Mouse (Mus musculus): ENCODE results near the gene Syde1. TPM values are rescaled to one million over a fixed set of nuclear protein-coding genes. Genes with fewer than 3 reads are reported as not detected.

Syde1 gene
- polyA plus RNA-seq, 1 experiment from 2014 or later = 8.5 TPM

DNA sequence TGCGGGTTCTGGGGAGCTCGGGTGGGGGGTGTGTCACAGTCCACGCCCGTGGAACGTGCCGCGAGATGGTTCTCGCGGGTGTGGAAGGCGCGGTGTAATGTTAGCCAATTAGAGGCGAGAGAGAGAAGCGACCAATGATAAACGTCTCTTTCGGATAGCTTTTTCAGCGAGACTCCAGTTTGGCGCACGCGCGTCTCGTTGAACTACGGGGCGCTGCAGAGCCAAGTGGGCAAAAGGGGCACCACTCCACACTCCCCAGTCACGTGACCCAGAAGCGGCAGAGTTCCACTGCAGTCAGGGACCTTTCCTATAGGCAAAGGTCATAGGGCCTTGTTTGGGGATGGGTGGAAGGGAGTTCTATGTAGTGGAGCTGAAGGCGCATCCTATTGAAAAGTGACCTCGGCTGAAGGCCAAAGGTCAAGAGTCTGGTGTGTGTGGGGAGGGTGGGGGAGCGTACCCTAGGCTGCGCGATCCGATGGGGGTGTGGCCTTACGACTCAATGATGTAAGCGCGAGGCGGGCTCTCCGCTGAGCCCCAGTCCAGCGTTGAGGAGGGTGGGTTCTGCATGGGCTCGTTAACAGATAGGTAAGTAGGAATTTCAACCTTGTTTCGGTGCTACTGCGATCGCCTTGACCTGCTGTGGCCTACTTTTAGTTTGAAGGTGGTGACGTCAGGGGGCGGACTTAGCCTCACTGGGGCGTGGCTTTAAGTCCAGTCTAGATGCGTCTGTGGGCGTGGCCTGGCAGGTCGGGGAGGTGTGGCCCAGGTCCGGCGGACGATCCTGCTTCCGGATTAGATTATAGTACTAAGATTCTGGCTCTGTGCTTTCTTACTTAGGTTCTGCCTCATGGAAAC is 17.3 kb downstream of the Syde1 start, which contains the start of gene Ilvbl:
Ilvbl (plus strand) TSS at position 97 of the 855 bp plus-strand sequence.
- peaks cover 8% of the 10 kb centered on the region for H3K4me1 ChIP-seq
- peak within 1 kb of the TSS; percentile 57 for H3K4me3 ChIP-seq (replicated peaks)
- peak within 1 kb of the TSS; percentile 62 for H3K4me2 ChIP-seq
- no peaks in the 10 kb centered on the region for H3K9me3 ChIP-seq
- H3K27me3 ChIP-seq = no peaks in the 10 kb centered on the region
- ATAC-seq (ENCODE audit: low FRiP score) = peak; percentile 92
- WGBS = 0% methylated on average over 51 of the region's 51 CpGs
- H3K36me3 ChIP-seq (replicated peaks) = peaks cover 18% of the 10 kb centered on the region
- peak within 1 kb of the TSS; percentile 71 for H3K27ac ChIP-seq
- H3K9ac ChIP-seq = peak within 1 kb of the TSS; percentile 54

- Histone ChIP-seq H3K4me1 (peaks cover 8% of the 10 kb centered on the region), H3K4me2 (no peak overlapping the region), H3K9ac (no peak overlapping the region), H3K9me3 (no peaks in the 10 kb centered on the region), H3K27ac (no peak overlapping the region), H3K4me3 (replicated peaks) (no peak overlapping the region), H3K36me3 (replicated peaks) (peaks cover 9% of the 10 kb centered on the region), H3K27me3 (no peaks in the 10 kb centered on the region)
- WGBS = 74% methylated on average over 3 of the region's 3 CpGs
- ATAC-seq (ENCODE audit: low FRiP score) = no peak
These were observed 18.5 kb downstream of the Syde1 start for GRCm38 (mm10) chr10:78573226-78573625.

DNA sequence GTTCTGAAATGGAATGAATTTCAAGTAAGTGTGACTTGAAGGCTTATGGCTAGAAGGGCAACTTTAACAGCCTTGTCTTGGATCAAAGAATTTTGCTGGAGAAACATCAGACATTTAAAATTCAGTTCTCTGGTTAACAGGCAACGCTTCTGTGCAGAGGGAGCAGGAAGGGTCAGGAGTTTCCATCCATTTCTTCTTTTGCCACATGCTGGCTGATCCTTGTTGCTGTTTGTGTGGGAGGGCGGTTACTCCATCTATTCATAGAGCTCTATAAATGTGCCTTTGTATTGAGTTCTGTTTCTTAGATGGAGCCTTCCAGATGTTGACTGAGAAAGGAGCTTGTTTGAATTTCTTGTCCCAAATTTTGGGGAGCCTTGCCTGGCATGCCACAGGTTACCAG is 20.9 kb downstream of the Syde1 start:
- no peaks in the 10 kb centered on the region for H3K27me3 ChIP-seq
- H3K27ac ChIP-seq = no peak overlapping the region
- no peak overlapping the region for H3K9ac ChIP-seq
- H3K4me3 ChIP-seq (replicated peaks) = no peak overlapping the region
- H3K36me3 ChIP-seq (replicated peaks) = no peaks in the 10 kb centered on the region
- H3K4me2 ChIP-seq = no peak overlapping the region
- peaks cover 8% of the 10 kb centered on the region for H3K4me1 ChIP-seq
- 52% methylated on average over 2 of the region's 2 CpGs for WGBS
- H3K9me3 ChIP-seq = no peaks in the 10 kb centered on the region
- no peak for ATAC-seq (ENCODE audit: low FRiP score)

- Histone ChIP-seq H3K9ac (no peak overlapping the region), H3K36me3 (replicated peaks) (no peaks in the 10 kb centered on the region), H3K9me3 (no peaks in the 10 kb centered on the region), H3K27ac (no peak overlapping the region), H3K4me2 (no peak overlapping the region), H3K4me1 (peaks cover 4% of the 10 kb centered on the region), H3K27me3 (no peaks in the 10 kb centered on the region), H3K4me3 (replicated peaks) (no peak overlapping the region)
- 76% methylated on average over 6 of the region's 6 CpGs for WGBS
- ATAC-seq (ENCODE audit: low FRiP score) = no peak
These were observed 21.3 kb downstream of the Syde1 start for GRCm38 (mm10) chr10:78570416-78570815.

GRCm38 (mm10) chr10:78569686-78570085 is 22.1 kb downstream of the Syde1 start:
- 60% methylated on average over 3 of the region's 3 CpGs for WGBS
- Histone ChIP-seq H3K27me3 (no peaks in the 10 kb centered on the region), H3K4me3 (replicated peaks) (no peak overlapping the region), H3K36me3 (replicated peaks) (no peaks in the 10 kb centered on the region), H3K4me2 (no peak overlapping the region), H3K9ac (no peak overlapping the region), H3K4me1 (no peaks in the 10 kb centered on the region), H3K27ac (no peak overlapping the region), H3K9me3 (no peaks in the 10 kb centered on the region)
- no peak for ATAC-seq (ENCODE audit: low FRiP score)

- H3K36me3 ChIP-seq (replicated peaks) = no peaks in the 10 kb centered on the region
- no peak overlapping the region for H3K4me3 ChIP-seq (replicated peaks)
- no peaks in the 10 kb centered on the region for H3K27me3 ChIP-seq
- WGBS = 80% methylated on average over 3 of the region's 3 CpGs
- no peaks in the 10 kb centered on the region for H3K9me3 ChIP-seq
- H3K4me1 ChIP-seq = no peaks in the 10 kb centered on the region
- no peak for ATAC-seq (ENCODE audit: low FRiP score)
- no peak overlapping the region for H3K9ac ChIP-seq
- no peak overlapping the region for H3K4me2 ChIP-seq
- no peak overlapping the region for H3K27ac ChIP-seq
These were observed 22.6 kb downstream of the Syde1 start for GRCm38 (mm10) chr10:78569191-78569590.

- Histone ChIP-seq H3K27ac (no peak overlapping the region), H3K4me3 (replicated peaks) (no peak overlapping the region), H3K4me1 (no peaks in the 10 kb centered on the region), H3K4me2 (no peak overlapping the region), H3K27me3 (no peaks in the 10 kb centered on the region), H3K9ac (no peak overlapping the region), H3K36me3 (replicated peaks) (no peaks in the 10 kb centered on the region), H3K9me3 (no peaks in the 10 kb centered on the region)
- WGBS = 97% methylated on average over 1 of the region's 1 CpGs
- no peak for ATAC-seq (ENCODE audit: low FRiP score)
These were observed 26.7 kb downstream of the Syde1 start for GRCm38 (mm10) chr10:78565070-78565469.

DNA sequence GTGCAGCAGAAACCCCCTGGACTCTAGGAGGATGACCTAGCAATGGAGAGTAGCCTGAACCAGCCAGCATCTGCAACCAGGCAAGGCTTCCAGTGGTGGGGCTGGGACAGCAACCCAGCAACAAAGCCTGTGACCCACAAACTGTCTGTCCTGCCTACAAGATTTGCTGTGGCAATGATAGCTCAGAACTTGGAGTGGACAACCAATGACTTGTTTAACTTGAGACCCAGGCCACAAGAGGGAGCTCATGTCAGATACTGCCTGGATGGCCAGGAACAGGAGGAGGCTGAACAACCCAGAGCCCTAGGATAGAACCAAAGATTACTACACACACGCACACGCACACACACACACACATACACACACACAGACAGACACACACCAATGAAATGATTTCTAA is 50.8 kb downstream of the Syde1 start:
- 83% methylated on average over 2 of the region's 2 CpGs for WGBS
- Histone ChIP-seq H3K4me1 (no peaks in the 10 kb centered on the region), H3K36me3 (replicated peaks) (no peaks in the 10 kb centered on the region), H3K4me2 (no peak overlapping the region), H3K9me3 (no peaks in the 10 kb centered on the region), H3K4me3 (replicated peaks) (no peak overlapping the region), H3K27me3 (no peaks in the 10 kb centered on the region), H3K9ac (no peak overlapping the region), H3K27ac (no peak overlapping the region)
- no peak for ATAC-seq (ENCODE audit: low FRiP score)

Other genes starting within 250 kb of the Syde1 start
- 52.5 and 58.0 TPM in 2 replicates for gene Agpat3, start 239.5 kb downstream of the Syde1 start, polyA plus RNA-seq (2016; fragmentation: Nextera tagmentation; extraction: Ambion mirVana)
- 326 and 329 TPM in 2 replicates for gene Rrp1, start 178.9 kb downstream of the Syde1 start, polyA plus RNA-seq (2016; fragmentation: Nextera tagmentation; extraction: Ambion mirVana)
- 118 and 120 TPM in 2 replicates for gene Cstb, start 166.3 kb downstream of the Syde1 start, polyA plus RNA-seq (2016; fragmentation: Nextera tagmentation; extraction: Ambion mirVana)
- 9.0 and 10.0 TPM in 2 replicates for gene Pdxk, start 127.0 kb downstream of the Syde1 start, polyA plus RNA-seq (2016; fragmentation: Nextera tagmentation; extraction: Ambion mirVana)
- gene Olfr1358, start 74.5 kb downstream of the Syde1 start, polyA plus RNA-seq (2016; fragmentation: Nextera tagmentation; extraction: Ambion mirVana) = not detected in 2 replicates
- 39.0 and 39.3 TPM in 2 replicates for gene Ilvbl, start 17.6 kb downstream of the Syde1 start, polyA plus RNA-seq (2016; fragmentation: Nextera tagmentation; extraction: Ambion mirVana)
- gene Olfr1357, start 26.1 kb upstream of the Syde1 start, polyA plus RNA-seq (2016; fragmentation: Nextera tagmentation; extraction: Ambion mirVana) = not detected in 2 replicates
- not detected in 2 replicates for gene Casp14, start 126.3 kb upstream of the Syde1 start, polyA plus RNA-seq (2016; fragmentation: Nextera tagmentation; extraction: Ambion mirVana)
- 0.13 and 0.44 TPM in 2 replicates for gene Ccdc105, start 161.1 kb upstream of the Syde1 start, polyA plus RNA-seq (2016; fragmentation: Nextera tagmentation; extraction: Ambion mirVana)
- 1.7 and 1.8 TPM in 2 replicates for gene Slc1a6, start 188.5 kb upstream of the Syde1 start, polyA plus RNA-seq (2016; fragmentation: Nextera tagmentation; extraction: Ambion mirVana)